Mouse (Mus musculus): Measurements from ENCODE around the gene Grin2b.

GRCm38 (mm10) chr6:135767572-135767971, 405.7 kb downstream of the Grin2b start:
- no peak for TF ChIP-seq CTCF (IDR thresholded peaks at IDR 0.05; ENCODE audit: borderline replicate concordance, insufficient read depth, low read depth, low read length)
- TF ChIP-seq POLR2A (IDR thresholded peaks at IDR 0.05; ENCODE audit: borderline replicate concordance, insufficient read depth, low read length): no peak

All from cerebellum, adult 2 months (tissue).